Mouse (Mus musculus) cortical plate, adult 2 months (tissue): ENCODE measurements around the gene Kif1b.

Experiments
- CTCF ChIP-seq: fragments of 200-500 bp; IDR thresholded peaks from 2 replicates; pipeline ENCODE4 v1.5.1; 2011; ENCODE audit warnings: mild to moderate bottlenecking, control low read depth, low read length; ENCODE audit not compliant: insufficient read depth; ENCODE audit errors: extremely low read depth
- POLR2A ChIP-seq: fragments of 200-500 bp; IDR thresholded peaks from 2 replicates; pipeline ENCODE4 v1.6.1; 2011; ENCODE audit warnings: mild to moderate bottlenecking, low read length, control low read depth; ENCODE audit not compliant: insufficient read depth; ENCODE audit errors: extremely low read depth

GRCm38 (mm10) chr4:149159203-149159602, 148.3 kb downstream of the Kif1b start:
- no peak for TF ChIP-seq POLR2A
- TF ChIP-seq CTCF, result no peak
